Comparison of ENCODE assay signal across 24 mouse cellular contexts in genomic region chr5:111793178-111793577, GRCm38 (mm10). TPM values are rescaled to one million over a fixed set of nuclear protein-coding genes. Genes with fewer than 3 reads are reported as not detected.
DNase-seq lines count a peak whose midpoint lies in the region; TF ChIP-seq lines count a peak whose summit lies in the region.
"Had no signal": no experiment of that assay in that cellular context is flagged by ENCODE, and none has a peak within 500 bp of the region (broad histone marks: within the 10 kb centered on the region; RNA-seq: fewer than 3 reads in every experiment).

No protein-coding gene starts in this region.

- no peak for TF ChIP-seq POLR2A in kidney, adult 2 months (IDR thresholded peaks at IDR 0.05; ENCODE audit: low read depth, low read length)
- TF ChIP-seq POLR2A in lung, adult 2 months (IDR thresholded peaks at IDR 0.05; ENCODE audit: borderline replicate concordance, extremely low read depth, low read depth, low read length) = no peak

- peak; percentile 53 to 55 for DNase-seq in heart, adult 18-20 months
- no peak for DNase-seq in heart, postnatal 25 days (ENCODE audit: low spot score)
- DNase-seq in kidney, adult 2 months = peak; percentile 20
- DNase-seq in kidney, postnatal 10 days = no peak
- DNase-seq in ZHBTc4 (ENCODE audit: low read depth, low spot score) = peak; percentile 61
- no peak for DNase-seq in retina, postnatal 1 day
- DNase-seq in lung, adult 2 months = no peak
- DNase-seq: adrenal gland, adult 2 months; adrenal gland, postnatal 25 days; cerebellum, adult 8-10 months; cerebellum, postnatal 14 days; gastrocnemius, postnatal 25 days; kidney, adult 9 months had no signal

- intact Hi-C loops in heart, postnatal 25 days (cut with DNase I) = no loop called here

- TF ChIP-seq CTCF in kidney, adult 2 months (conservative IDR thresholded peaks at IDR 0.05; ENCODE audit: insufficient read depth, insufficient read length, low read depth, low read length) = no peak
- no peak for TF ChIP-seq CTCF in lung, adult 2 months (IDR thresholded peaks at IDR 0.05; ENCODE audit: insufficient read depth, low read length)

- 80% methylated on average over 4 of the region's 4 CpGs for WGBS in kidney, adult 2 months
- 74% methylated on average over 4 of the region's 4 CpGs for WGBS in lung, adult 2 months

- no peaks in the 10 kb centered on the region for H3K27me3 ChIP-seq in kidney, adult 2 months (replicated peaks; ENCODE audit: control insufficient read depth, insufficient read depth, low read length)
- H3K27me3 ChIP-seq: embryonic facial prominence, embryonic 13.5 days; intestine, embryonic 15.5 days had no signal

- H3K27ac ChIP-seq in kidney, adult 2 months (ENCODE audit: insufficient read depth, low read depth, low read length) = no peak overlapping the region
- H3K27ac ChIP-seq: embryonic facial prominence, embryonic 13.5 days; forebrain, embryonic 12.5 days; hindbrain, embryonic 10.5 days; hindbrain, embryonic 14.5 days; intestine, embryonic 15.5 days had no signal

- no peaks in the 10 kb centered on the region for H3K4me1 ChIP-seq in kidney, adult 2 months (ENCODE audit: control insufficient read depth, insufficient read depth, low read length)
- no peaks in the 10 kb centered on the region for H3K4me1 ChIP-seq in lung, adult 2 months (ENCODE audit: control insufficient read depth, insufficient read depth, low read length)
- H3K4me1 ChIP-seq: forebrain, embryonic 12.5 days had no signal

- no peaks in the 10 kb centered on the region for H3K36me3 ChIP-seq in kidney, adult 2 months (ENCODE audit: control insufficient read depth, insufficient read depth, low read length)
- H3K36me3 ChIP-seq: embryonic facial prominence, embryonic 13.5 days; forebrain, embryonic 12.5 days; hindbrain, embryonic 10.5 days; intestine, embryonic 15.5 days had no signal

- no peak overlapping the region for H3K4me3 ChIP-seq in kidney, adult 2 months (ENCODE audit: insufficient read depth, low read depth, low read length)
- no peak overlapping the region for H3K4me3 ChIP-seq in lung, adult 2 months (replicated peaks; ENCODE audit: extremely low read depth, low read depth, low read length)
- H3K4me3 ChIP-seq: embryonic facial prominence, embryonic 13.5 days; forebrain, embryonic 12.5 days; hindbrain, embryonic 10.5 days; intestine, embryonic 15.5 days had no signal

RNA-seq across cellular contexts. Expression of gene Gm26897, which starts 59.5 kb away (rescaled TPM):
- not detected for total RNA-seq in heart, adult 18-20 months (2021)
- total RNA-seq in heart, postnatal 25 days (2021) = not detected
- polyA plus RNA-seq in kidney, adult 2 months (2012; rRNA removed) = not detected in 2 replicates
- polyA plus RNA-seq in lung, adult 2 months (2012; rRNA removed) = not detected in 2 replicates
- total RNA-seq: adrenal gland, adult 2 months; adrenal gland, postnatal 25 days; gastrocnemius, postnatal 25 days; granulocyte monocyte progenitor cell, adult 5-6 weeks; heart, postnatal 10 days; MEL had no signal
- polyA plus RNA-seq: adrenal gland, adult 2 months; embryonic facial prominence, embryonic 13.5 days; forebrain, embryonic 12.5 days; forebrain, embryonic 16.5 days; frontal cortex, adult 2 months; heart, embryonic 14.5 days; hindbrain, embryonic 10.5 days; hindbrain, embryonic 14.5 days; intestine, embryonic 15.5 days had no signal

Comparison
In these comparisons a context has a peak if more than half of its experiments do, and no peak if none do; other contexts are left out.
1. DNase-seq: peak in heart, adult 18-20 months (2 of 2), kidney, adult 2 months (single experiment) and ZHBTc4 (single experiment); none in heart, postnatal 25 days (single experiment), kidney, postnatal 10 days (single experiment), retina, postnatal 1 day (single experiment) and lung, adult 2 months (single experiment).